Mouse (Mus musculus) olfactory bulb, adult 2 months (tissue): ENCODE data around the gene B4galnt1.

Experiments used
- CTCF ChIP-seq: fragments of 200-500 bp; IDR thresholded peaks from 2 replicates; pipeline ENCODE4 v1.5.1; 2012; ENCODE audit warnings: low read depth, mild to moderate bottlenecking, low read length, moderate library complexity; ENCODE audit not compliant: insufficient read depth
- POLR2A ChIP-seq: fragments of 200-500 bp; IDR thresholded peaks from 2 replicates; pipeline ENCODE4 v1.6.1; 2012; ENCODE audit warnings: mild to moderate bottlenecking, low read depth, low read length, moderate library complexity; ENCODE audit not compliant: insufficient read depth

GRCm38 (mm10) chr10:127196392-127196791 is 31.4 kb downstream of the B4galnt1 start:
- no peak for TF ChIP-seq CTCF
- no peak for TF ChIP-seq POLR2A
